Mouse (Mus musculus): Measurements from ENCODE around the gene Gsap.
"Not testable (repeated sequence)": the region's sequence is repeated elsewhere in the genome, so short reads cannot be mapped to it uniquely, and the experiment has no call there.

Gsap gene

DNA sequence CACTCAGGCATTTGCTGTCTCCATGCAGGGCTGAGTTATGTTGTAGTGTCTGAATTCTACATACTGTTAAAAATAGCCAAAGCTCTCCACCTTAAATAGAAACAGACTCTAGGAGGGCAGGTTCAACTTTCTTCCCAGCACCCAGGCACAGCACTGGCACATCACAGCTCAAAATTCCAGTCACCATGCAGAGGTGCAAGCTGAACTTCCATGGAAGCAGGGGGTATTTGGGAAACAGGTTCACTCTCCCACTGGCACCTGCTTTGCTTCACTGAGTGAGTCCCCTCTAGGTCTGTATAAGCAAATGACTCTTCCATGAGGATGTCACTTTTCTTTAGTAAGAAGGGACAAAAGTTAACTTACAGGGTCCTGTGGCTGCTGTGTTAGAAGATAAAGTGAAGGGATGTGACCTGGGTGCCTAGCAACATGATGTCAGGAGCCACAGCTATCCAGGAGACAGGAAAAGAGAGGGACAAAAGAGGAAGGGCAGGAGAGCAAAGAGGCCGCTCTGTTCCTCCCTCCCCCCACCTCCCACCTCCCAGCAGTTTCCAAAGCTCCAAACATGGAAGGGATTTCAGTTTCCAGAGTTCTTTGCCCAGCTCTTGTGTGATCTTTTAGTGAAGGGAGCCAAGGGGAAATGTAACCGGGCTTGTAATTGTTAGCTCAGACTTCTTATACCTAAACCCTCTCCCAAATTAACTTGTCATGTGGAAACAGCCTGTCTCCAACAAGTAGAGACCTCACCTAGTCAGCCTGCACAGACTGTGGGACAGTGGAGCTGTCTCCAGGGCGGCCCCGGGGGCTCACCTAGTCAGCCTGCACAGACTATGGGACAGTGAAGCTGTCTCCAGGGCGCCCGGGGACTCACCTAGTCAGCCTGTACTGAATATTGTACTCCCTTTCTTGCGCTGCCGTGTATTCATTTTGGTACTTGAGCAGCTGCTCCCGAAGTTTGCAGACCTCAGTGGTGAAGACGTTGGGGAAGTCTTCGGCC lies 143.9 kb downstream of the Gsap start:
- no peak for DNase-seq

DNA sequence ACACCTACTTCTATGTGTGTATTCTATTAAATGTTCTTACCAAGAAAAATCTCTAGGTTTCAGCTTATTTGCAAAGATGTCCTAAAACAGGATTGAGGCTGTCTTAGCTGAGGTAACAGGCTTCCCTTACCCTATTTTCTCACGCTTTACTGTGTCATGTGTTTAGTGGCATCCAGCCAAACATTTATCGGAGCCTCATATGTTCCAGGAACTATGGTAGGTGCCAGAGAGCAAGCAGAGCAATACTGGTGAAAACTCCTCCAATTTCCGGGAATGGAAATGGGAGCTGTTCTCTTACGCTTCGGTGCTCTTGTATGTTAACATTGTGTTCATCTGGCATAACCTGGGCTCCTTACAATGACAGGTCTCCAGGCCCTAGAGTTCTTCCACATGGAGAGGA lies 145.6 kb downstream of the Gsap start:
- DNase-seq, result peak; percentile 41 to 44

DNA sequence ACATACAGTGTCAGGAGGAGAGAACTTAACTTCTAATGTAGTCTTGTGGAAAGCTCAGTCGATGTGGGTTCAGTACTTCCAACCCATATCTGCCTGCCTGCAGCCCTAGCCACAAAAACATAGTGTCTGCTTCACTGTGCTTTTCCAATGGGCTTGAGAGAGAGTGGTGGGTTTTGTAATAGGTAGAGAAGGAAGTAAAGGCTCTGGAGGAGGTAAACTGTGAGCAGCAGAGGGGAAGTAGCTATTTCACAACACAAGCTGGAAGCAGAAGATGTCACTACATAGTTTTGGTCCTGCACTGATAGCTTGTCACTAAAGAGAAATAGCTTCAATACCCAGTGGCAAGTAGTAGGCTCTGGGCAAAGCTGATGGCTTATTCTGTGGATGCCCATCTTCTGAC lies 146.1 kb downstream of the Gsap start:
- DNase-seq, result no peak

DNA sequence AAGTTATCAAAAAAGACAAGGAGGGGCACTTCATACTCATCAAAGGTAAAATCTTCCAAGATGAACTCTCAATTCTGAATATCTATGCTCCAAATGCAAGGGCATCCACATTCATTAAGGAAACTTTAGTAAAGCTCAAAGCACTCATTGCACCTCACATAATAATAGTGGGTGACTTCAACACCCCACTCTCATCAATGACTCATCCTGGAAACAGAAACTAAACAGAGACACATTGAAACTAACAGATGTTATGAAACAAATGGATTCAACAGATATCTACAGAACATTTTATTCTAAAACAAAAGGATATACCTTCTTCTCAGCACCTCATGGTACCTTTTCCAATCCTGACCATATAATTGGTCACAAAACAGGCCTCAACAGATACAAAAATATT lies 156.2 kb downstream of the Gsap start:
- not testable (repeated sequence) for DNase-seq

DNA sequence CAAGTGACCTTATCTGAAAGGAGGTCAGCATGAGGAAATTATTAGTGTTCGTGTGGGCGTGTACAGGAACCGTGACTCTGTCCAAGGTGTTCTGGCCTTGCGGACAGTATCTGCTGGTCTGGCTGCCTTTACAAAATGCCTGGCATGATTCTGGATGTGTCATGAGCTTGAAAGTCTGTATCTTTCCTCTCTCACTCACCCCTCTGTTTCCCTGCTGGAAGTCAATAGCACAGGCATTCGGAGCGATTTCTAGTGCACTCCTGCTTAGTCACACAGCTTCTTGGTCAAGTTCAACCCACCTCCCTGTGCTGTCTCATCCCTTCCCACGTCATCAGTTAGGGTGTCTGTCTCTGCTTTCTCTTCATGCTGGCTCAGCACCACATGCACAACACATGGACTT lies 162.3 kb downstream of the Gsap start:
- no peak for DNase-seq

DNA sequence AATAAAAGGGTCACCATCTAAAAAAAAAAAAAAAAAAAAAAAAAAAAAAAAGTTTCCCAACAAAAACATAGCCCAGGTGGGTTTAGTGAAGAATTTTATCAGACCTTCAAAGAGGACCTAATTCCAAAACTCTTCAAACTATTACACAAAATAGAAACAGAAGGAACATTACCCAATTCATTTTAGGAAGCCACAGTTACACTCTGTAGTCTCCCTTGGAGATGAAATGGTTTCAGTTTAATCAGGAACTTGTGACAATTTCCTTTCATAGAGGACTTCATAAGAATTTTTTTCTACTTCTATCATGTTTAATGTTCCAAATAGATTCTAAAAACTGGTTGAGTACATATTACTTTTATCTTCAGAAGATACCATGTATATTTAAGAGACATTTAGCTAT lies 165.6 kb downstream of the Gsap start:
- DNase-seq, result no peak

DNA sequence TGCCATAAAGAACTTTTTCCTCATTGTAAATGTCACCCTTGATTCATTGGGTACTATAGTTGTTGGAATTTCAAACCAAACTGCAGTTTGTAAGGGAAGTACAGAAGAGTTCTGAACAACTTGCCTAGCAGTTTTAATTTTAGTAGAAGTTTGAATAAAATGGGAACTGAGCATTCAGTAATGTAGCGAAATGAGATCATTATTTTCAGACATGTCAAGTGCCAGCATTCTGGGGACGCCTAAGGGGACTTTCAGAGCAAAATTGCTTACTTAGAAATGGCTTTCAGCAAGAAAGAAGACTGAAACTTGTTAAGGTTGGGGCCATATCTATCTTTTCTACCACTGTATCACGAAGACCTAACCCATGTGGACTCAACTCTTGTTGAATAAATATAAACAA lies 172.6 kb downstream of the Gsap start:
- DNase-seq, result no peak

DNA sequence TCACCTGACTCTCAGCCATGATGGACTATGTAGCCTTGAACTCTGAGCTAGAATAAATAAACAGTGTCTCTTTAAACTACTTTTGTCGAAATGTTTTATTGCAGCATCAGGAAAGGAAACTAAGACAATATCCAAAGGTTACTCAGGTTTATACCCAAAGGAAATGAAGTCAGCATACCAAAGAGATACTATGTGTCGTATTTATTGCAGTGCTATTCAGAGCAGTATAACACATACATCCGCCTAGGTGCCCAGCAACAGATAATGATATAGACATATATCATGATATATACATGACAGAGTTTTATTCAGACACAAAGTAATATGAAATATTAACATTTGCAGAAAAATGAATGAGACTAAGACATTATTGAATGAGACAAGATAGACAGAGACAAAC lies 177.3 kb downstream of the Gsap start:
- DNase-seq, result no peak

Measured in cerebellum, postnatal 14 days (tissue).